Mouse (Mus musculus) heart, embryonic 16.5 days (tissue): ENCODE data around the gene Dmgdh. TPM values are rescaled to one million over a fixed set of nuclear protein-coding genes. Genes with fewer than 3 reads are reported as not detected.

ENCODE experiments used
- microRNA-seq: library from miRNA; unstranded; fragments of <30 nt; microRNA quantifications from one replicate; pipeline ENCODE4, GENCODE M21; 2017
- polyA plus RNA-seq: library from polyadenylated mRNA; unstranded; fragments of >200 nt; fragmentation: Nextera tagmentation; extraction: Ambion mirVana; gene quantifications from 2 replicates; pipeline ENCODE4 v1.2.1, GENCODE M21; 2015

Gene Dmgdh
- polyA plus RNA-seq, 1 experiment from 2014 or later, result 0.07 TPM

Small RNAs within 50 kb of the gene (microRNA-seq; reads per million reads assigned to microRNA genes)
- gene Mir5624, result not detected

Other genes starting within 250 kb of the Dmgdh start
- gene Jmy, start 174.6 kb upstream of the Dmgdh start, polyA plus RNA-seq, result 3.7 and 5.8 TPM in 2 replicates
- 0.14 TPM in 1 of 2 replicates, not detected in the other for gene Bhmt, start 36.5 kb upstream of the Dmgdh start, polyA plus RNA-seq
- 0.10 and 0.20 TPM in 2 replicates for gene Bhmt2, start 131 bp upstream of the Dmgdh start, polyA plus RNA-seq
- 8.7 and 10.0 TPM in 2 replicates for gene Arsb, start 97.2 kb downstream of the Dmgdh start, polyA plus RNA-seq